Mouse (Mus musculus): ENCODE measurements around the gene Gng7.

Gng7 gene

GRCm38 (mm10) chr10:80966296-80966695 is 48.4 kb downstream of the Gng7 start:
- peak; percentile 46 for DNase-seq

GRCm38 (mm10) chr10:80963031-80963975 is 51.4 kb downstream of the Gng7 start:
- peak; percentile 38 for DNase-seq

- DNase-seq, result no peak
These were observed 52.2 kb downstream of the Gng7 start for GRCm38 (mm10) chr10:80962585-80962984.

DNA sequence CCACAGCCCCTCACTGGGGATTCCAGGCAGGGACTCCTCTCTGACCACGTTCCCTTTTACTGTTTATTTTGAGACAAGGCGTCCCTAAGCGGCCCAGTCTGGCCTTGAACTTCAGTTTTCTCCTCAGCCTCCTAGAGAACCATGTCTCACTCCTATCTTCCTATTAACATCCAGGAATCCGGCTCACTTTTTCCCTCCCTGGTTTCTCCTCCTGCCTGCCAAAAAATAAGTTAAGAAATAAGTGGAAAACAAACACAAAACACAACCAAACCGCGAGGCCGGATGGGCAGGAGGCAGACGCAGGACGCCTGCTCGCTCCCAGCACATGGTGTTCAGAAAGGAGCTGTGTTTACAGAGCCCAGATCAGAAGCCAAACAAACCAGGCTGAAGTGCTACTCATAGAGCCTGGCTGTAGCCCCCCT is 52.7 kb downstream of the Gng7 start:
- no peak for DNase-seq

- DNase-seq, result peak; percentile 49
These were observed 53.9 kb downstream of the Gng7 start for GRCm38 (mm10) chr10:80960551-80961508.

DNA sequence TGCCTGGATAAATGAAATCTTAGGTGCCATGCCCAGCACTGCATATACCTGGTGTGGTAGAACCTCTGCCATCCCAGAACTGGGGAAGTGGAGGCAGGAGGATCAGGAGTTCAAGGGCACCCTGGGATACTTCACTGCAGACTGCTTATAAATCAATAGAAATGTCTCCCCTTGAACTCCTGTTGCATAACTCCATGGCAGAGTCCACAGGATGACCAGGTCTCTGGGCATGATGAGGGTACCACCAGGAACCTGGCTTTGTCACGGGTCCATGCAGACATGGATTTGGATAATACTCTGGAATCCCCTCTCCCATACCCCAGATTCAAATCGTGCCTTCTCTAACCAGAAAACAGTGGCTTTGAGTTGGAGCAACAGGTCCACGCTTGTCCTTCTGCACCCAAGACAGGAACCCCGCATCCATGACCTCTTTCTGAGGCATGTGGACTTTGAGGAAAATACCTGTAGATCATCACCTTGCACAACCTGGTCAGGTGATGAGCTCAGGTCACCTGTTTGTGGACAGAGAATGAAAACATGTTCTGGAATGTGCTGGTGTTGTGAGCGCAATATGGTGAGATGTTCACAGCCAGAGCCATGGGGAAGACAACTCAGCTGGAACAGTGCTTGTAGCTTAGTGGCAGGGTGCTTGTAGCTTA is 55.6 kb downstream of the Gng7 start:
- DNase-seq, result no peak

DNA sequence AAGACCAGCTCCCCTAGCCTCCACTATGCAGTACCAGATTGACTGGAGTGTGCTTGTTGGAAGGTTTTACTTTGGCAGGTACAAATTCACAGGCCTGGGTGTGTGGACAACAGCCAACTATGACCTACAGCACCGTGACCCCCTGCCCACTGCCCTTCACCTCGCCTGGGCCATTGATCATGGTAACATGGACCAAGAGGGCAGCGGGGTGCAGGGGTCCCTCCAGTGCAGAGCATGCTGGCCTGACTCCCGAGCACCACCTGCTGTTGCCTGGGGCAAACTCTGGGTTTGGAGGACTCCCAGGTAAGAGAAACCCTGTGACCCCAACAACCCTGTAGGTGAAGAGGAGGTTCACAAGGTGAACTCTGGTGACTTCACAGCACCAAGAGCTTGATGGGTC is 57.0 kb downstream of the Gng7 start:
- no peak for DNase-seq

DNA sequence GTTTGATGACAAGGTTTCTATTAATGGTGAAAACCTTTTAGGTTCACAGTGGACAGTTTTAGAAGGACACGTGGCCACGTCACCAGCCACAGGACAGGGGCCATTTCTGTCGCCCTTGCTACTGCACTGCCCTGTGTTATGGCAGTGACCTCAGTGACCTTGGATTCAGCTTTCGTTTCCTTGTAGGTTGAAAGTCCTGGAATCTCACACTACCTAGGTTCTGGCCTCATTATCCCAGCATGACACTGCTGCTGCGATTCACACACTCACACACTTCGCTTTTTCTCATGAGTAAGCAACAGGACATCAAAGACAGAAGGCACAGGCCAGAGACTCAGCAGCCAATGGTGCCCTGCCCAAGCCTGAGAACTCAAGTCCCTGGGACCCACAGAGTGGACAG is 57.8 kb downstream of the Gng7 start:
- no peak for DNase-seq

DNA sequence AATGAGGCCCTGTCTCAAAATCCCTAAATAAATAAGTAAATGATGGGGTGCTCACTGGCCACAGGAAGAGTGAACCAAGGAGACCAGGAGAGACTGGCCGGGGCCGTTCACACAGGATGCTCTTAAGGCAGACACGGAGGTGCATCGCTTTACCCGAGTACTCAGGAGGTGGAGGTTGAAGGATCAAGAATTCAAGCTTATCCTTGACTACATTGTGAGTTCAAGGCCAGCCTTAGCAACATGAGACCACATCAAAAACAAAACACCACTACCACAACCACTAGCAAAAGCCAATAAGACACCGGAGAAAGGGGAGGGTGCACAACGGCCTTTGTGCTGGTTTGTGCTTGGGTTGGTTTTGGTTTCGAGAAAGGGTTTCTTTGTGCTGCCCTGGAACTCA is 58.4 kb downstream of the Gng7 start:
- no peak for DNase-seq

DNA sequence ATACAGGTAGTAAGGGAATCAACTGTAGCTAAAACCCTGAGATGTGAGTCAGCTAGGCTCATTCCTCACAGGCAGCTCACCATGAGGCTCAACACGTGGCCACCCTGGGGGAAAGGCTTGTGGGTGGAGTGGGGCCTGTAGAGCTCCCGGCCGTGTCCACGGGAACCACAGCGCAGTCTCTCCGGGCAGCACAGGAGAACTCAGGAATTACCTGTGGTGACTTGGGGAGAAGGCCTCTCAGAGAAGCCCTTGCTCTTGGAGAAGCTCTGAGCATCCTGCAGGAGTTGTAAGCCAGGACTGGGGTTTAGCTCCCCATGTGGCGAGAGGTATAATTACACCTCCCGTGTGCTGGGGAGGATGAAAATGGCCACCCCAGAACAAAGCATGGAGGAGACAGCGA is 59.2 kb downstream of the Gng7 start:
- peak; percentile 52 for DNase-seq

DNA sequence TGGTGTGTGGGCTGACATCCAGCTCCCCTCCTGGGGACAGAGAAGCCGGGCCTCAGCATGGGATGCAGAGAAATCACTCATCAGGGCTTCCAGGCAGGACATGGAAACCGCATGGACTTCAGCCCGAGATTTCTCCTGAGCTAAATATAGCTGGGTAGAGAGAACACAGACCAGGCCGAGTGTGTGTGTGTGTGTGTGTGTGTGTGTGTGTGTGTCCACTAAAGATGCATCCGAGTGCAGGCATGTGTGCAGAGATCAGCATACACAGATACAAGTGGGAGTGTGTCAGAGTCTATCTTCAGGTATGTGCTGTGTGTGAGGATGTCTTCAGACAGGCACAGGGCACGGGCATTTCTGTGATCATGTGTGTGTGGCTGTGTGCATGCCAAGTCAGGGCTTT is 59.9 kb downstream of the Gng7 start:
- no peak for DNase-seq

- DNase-seq, result no peak
These were observed 60.3 kb downstream of the Gng7 start for GRCm38 (mm10) chr10:80954415-80954814.

GRCm38 (mm10) chr10:80952449-80952848 is 62.3 kb downstream of the Gng7 start:
- DNase-seq, result no peak

DNA sequence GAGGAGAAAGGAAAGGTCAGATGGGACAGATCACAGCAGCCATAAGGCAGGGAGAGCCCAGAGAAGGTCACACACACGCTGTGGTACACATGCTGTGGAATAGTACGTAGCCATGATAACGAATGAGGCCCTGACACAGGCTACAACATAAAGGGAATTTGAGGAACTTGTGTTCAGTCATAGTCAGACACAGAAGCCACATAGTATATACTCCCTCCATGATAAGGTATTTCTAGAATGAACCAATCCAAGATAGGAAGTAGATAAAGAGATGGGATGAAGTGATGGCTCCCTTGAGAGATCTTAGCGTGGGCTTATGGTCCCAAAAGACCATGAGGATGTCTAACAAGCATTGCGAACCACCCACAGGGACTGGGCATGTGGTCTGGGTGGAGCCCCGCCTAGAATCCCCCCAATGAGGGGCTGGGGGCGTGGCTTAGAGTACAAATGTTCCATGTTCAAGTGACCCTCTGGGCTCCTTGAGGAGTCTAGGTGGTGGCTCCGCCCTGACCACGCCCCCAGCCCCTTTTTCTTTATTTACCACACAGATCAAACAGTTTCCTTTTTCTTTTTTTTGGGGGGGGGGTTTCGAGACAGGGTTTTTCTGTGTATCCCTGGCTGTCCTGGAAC is 62.9 kb downstream of the Gng7 start:
- DNase-seq, result no peak

DNA sequence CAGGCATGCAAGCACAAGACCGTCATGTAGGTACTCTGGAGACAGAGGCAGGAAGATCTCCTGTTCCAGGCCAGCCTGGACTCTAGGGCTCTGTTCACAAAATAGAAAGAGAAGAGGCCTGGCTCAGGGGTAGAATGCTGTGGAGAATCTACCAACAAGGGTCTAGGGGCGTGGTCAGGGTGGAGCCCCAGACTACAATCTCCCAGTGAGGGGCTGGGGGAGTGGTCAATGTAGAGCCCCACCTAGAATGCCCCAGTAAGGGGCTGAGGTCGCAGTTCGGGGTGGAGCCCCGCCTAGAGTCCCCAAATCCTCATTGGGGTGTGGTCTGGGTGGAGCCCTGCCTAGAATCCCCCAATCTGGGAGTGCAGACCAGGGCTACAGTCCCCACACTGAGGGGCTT is 64.4 kb downstream of the Gng7 start:
- no peak for DNase-seq

- no peak for DNase-seq
These were observed 65.7 kb downstream of the Gng7 start for GRCm38 (mm10) chr10:80949081-80949480.

DNA sequence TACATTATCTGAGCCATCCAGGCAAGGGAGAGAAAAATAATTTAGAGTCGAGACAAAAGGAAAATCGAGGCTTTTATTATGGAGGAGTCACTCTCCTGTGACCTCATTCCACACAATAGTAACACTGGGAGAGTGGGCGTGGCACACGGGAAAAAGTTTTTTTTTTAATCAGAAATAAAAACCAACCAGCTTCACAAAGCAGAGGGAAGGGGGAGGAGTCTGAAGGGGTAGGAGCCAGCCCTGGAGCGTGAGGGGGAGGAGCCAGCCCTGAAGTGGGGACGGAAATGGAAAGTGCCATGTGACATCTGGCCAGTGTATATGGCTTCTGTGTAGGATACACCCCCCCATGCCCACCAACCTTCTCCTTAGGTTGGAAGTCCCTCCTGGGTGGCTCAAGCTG is 66.2 kb downstream of the Gng7 start:
- DNase-seq, result peak; percentile 50

- no peak for DNase-seq
These were observed 66.9 kb downstream of the Gng7 start for GRCm38 (mm10) chr10:80947802-80948201.

- no peak for DNase-seq
These were observed 67.9 kb downstream of the Gng7 start for GRCm38 (mm10) chr10:80946684-80947437.

DNA sequence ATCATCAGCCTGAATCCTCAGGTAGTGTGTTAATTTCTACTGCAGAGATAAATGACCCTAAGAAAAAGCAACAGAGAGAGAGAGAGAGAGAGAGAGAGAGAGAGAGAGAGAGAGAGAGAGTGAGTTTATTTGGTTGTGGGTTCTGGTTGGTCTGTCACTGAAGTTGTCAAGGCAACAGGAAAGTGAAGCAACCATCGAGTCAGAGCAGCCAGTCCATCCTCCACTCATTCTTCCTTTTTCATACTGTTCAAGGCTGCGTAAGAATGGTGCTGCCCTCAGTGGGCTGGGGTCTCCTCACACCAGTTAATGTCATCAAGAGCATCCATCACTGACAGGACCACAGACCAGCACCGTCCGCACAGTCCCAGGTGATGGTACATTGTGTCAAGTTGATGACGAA is 70.5 kb downstream of the Gng7 start:
- DNase-seq, result no peak

DNA sequence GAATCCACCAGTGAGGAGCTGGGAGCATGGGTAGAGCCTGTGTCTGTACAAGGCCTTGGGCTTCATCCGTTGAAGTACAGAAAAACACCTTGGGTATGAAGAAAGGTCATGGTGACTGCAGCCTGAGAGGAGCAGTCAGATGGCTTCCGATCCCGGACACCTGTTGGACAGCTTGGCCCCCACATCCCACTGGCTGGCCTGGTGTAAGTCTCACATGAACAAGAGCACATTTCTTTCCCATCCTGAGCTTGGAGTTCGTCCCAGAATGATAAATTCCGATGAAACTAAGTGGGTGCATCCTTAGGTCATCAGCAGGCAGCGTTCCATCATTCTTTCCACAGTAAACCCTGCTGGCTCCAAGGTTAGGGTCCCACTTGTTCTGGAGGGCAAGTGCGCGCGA is 71.0 kb downstream of the Gng7 start:
- no peak for DNase-seq

- DNase-seq, result no peak
These were observed 71.8 kb downstream of the Gng7 start for GRCm38 (mm10) chr10:80942919-80943318.

All from liver (tissue).